Mouse (Mus musculus): ENCODE results near the gene 9930021J03Rik.

DNA sequence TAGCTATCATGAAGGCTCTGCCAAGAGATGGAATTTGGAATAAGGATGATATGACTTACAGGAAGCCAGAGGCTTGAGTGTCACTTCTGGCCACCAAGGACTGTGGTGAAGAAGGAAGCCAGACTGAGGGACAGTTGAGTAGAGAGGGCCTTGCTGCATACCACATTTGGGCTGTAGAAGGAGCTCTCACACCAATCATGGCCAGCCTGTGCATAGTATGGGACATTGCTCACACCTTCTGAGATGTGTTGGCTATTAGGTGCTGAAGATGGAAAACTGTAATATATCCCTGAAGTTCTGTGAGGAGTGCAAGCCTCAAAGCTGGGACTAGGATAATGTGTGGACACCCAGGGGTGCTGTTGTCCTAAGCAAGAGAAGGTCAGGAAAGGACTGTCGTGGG lies 20.9 kb upstream of the 9930021J03Rik start:
- TF ChIP-seq POLR2A (IDR thresholded peaks at IDR 0.05; ENCODE audit: borderline replicate concordance, extremely low read depth, insufficient read depth, insufficient read length, poor library complexity, severe bottlenecking): no peak
- TF ChIP-seq CTCF (IDR thresholded peaks at IDR 0.05; ENCODE audit: borderline replicate concordance, extremely low read depth, insufficient read depth, insufficient read length): peak; percentile 68; the same call in 1 of the 2 replicates
